Mouse (Mus musculus): ENCODE measurements around the gene Nkx1-1.

Nkx1-1 gene

GRCm38 (mm10) chr5:33420313-33420712, 13.5 kb downstream of the Nkx1-1 start:
- DNase-seq (ENCODE audit: extremely low read depth, low read depth) = no peak

- no peak for DNase-seq (ENCODE audit: extremely low read depth, low read depth)
Measured at GRCm38 (mm10) chr5:33400819-33401218, 33.0 kb downstream of the Nkx1-1 start.

- DNase-seq (ENCODE audit: extremely low read depth, low read depth) = no peak
Measured at GRCm38 (mm10) chr5:33396828-33397227, 36.9 kb downstream of the Nkx1-1 start.

- DNase-seq (ENCODE audit: extremely low read depth, low read depth) = no peak
Measured at GRCm38 (mm10) chr5:33395693-33396092, 38.1 kb downstream of the Nkx1-1 start.

- DNase-seq (ENCODE audit: extremely low read depth, low read depth) = peak; percentile 47
Measured at GRCm38 (mm10) chr5:33393803-33394202, 40.0 kb downstream of the Nkx1-1 start.

GRCm38 (mm10) chr5:33387550-33387949, 46.2 kb downstream of the Nkx1-1 start:
- DNase-seq (ENCODE audit: extremely low read depth, low read depth) = no peak

Measured in MEL-GATA-1-ER (cell line).